Mouse (Mus musculus) c-Kit-negative CD71-positive TER-119-positive erythroid progenitor cells, embryonic 14.5 days (primary cell): Measurements from ENCODE around the gene Klf11.

ENCODE experiments used
- DNase-seq: peaks from one replicate; pipeline ENCODE4 v3.0.0-alpha.2; 2013; ENCODE audit warnings: low read depth, low spot score

Klf11 gene

GRCm38 (mm10) chr12:24703013-24703412 lies 51.9 kb downstream of the Klf11 start:
- peak; percentile 56 for DNase-seq

GRCm38 (mm10) chr12:24705502-24706263 lies 54.6 kb downstream of the Klf11 start:
- DNase-seq = no peak

GRCm38 (mm10) chr12:24706764-24707479 lies 55.8 kb downstream of the Klf11 start:
- peak; percentile 86 for DNase-seq

GRCm38 (mm10) chr12:24707480-24707802 lies 56.4 kb downstream of the Klf11 start:
- DNase-seq = no peak

- peak; percentile 96 for DNase-seq
Observed at GRCm38 (mm10) chr12:24707954-24708823, 57.1 kb downstream of the Klf11 start, which contains the start of gene Rrm2. Gene Rrm2, plus strand, starts transcription at chr12:24708241.

- no peak for DNase-seq
Observed at GRCm38 (mm10) chr12:24708824-24709218, 57.7 kb downstream of the Klf11 start.

- no peak for DNase-seq
Observed at GRCm38 (mm10) chr12:24709409-24709808, 58.3 kb downstream of the Klf11 start.

- DNase-seq = peak; percentile 72
Observed at GRCm38 (mm10) chr12:24709831-24710508, 58.9 kb downstream of the Klf11 start.

- peak; percentile 57 for DNase-seq
Observed at GRCm38 (mm10) chr12:24710672-24711071, 59.6 kb downstream of the Klf11 start.
